Mouse (Mus musculus) myocyte (in vitro differentiated cells): ENCODE results near the gene Gm10803. TPM values are rescaled to one million over a fixed set of nuclear protein-coding genes. Genes with fewer than 3 reads are reported as not detected.

Experiments used
- H3K27me3 ChIP-seq: one replicate; pipeline ENCODE4 v1.6.1; 2011; ENCODE audit not compliant: control insufficient read depth, insufficient read depth, insufficient read length
- H3K36me3 ChIP-seq: one replicate; pipeline ENCODE4 v1.6.1; 2011; ENCODE audit not compliant: control insufficient read depth, insufficient read depth
- H3K4me2 ChIP-seq: one replicate; pipeline ENCODE4 v1.6.1; 2011; ENCODE audit warnings: low read depth, control low read depth
- H3K4me3 ChIP-seq: one replicate; pipeline ENCODE4 v1.5.1; 2011; ENCODE audit warnings: mild to moderate bottlenecking, control low read depth, moderate library complexity
- H3K79me2 ChIP-seq: one replicate; pipeline ENCODE4 v1.6.1; 2011; ENCODE audit not compliant: control insufficient read depth, insufficient read depth
- H3ac ChIP-seq: one replicate; pipeline ENCODE4 v1.6.1; 2011; ENCODE audit not compliant: control insufficient read depth, insufficient read length
- CEBPB ChIP-seq: IDR thresholded peaks from 2 replicates; pipeline ENCODE4 v1.6.1; 2011; ENCODE audit warnings: mild to moderate bottlenecking, moderate library complexity; ENCODE audit not compliant: poor library complexity, insufficient read depth, severe bottlenecking
- E2F4 ChIP-seq: IDR thresholded peaks from one replicate; pipeline ENCODE4 v1.6.1; 2011; ENCODE audit warnings: mild to moderate bottlenecking, control low read depth, moderate library complexity; ENCODE audit not compliant: insufficient read depth
- MAX ChIP-seq: IDR thresholded peaks from one replicate; pipeline ENCODE4 v1.6.1; 2011; ENCODE audit warnings: low read depth, mild to moderate bottlenecking, control low read depth
- MYOD1 ChIP-seq, 3 experiments: IDR thresholded peaks; one replicate each; pipeline ENCODE4 v1.6.1; 2011; ENCODE audit warnings: control low read depth in 2 of 3, low read depth in 2 of 3, mild to moderate bottlenecking in 2 of 3, moderate library complexity in 1 of 3; ENCODE audit not compliant: insufficient read length in 2 of 3, control insufficient read depth in 1 of 3
- MYOG ChIP-seq, 3 experiments: IDR thresholded peaks; one replicate each; pipeline ENCODE4 v1.6.1; 2011; ENCODE audit warnings: control low read depth in 2 of 3, low read depth in 2 of 3, mild to moderate bottlenecking in 2 of 3; ENCODE audit not compliant: insufficient read length in 2 of 3, control insufficient read depth in 1 of 3, insufficient read depth in 1 of 3
- POLR2A ChIP-seq: IDR thresholded peaks from one replicate; pipeline ENCODE4 v1.6.1; 2011; ENCODE audit warnings: low read depth, mild to moderate bottlenecking, control low read depth, moderate library complexity; ENCODE audit not compliant: insufficient read length
- POLR2AphosphoS2 ChIP-seq: IDR thresholded peaks from one replicate; pipeline ENCODE4 v1.6.1; 2011; ENCODE audit warnings: low read depth, control low read depth; ENCODE audit not compliant: insufficient read length
- REST ChIP-seq: IDR thresholded peaks from one replicate; pipeline ENCODE4 v1.6.1; 2011; ENCODE audit warnings: mild to moderate bottlenecking, control low read depth, moderate library complexity; ENCODE audit not compliant: insufficient read depth, insufficient read length
- SRF ChIP-seq: IDR thresholded peaks from one replicate; pipeline ENCODE4 v1.6.1; 2011; ENCODE audit warnings: low read depth; ENCODE audit not compliant: control insufficient read depth, insufficient read length
- TCF12 ChIP-seq: IDR thresholded peaks from one replicate; pipeline ENCODE4 v1.6.1; 2011; ENCODE audit warnings: mild to moderate bottlenecking, control low read depth; ENCODE audit not compliant: poor library complexity, insufficient read depth, severe bottlenecking
- TCF3 ChIP-seq: IDR thresholded peaks from one replicate; pipeline ENCODE4 v1.6.1; 2011; ENCODE audit warnings: low read depth, control low read depth; ENCODE audit not compliant: insufficient read length
- USF1 ChIP-seq: IDR thresholded peaks from one replicate; pipeline ENCODE4 v1.6.1; 2011; ENCODE audit warnings: low read depth, mild to moderate bottlenecking, control low read depth, moderate library complexity
- polyA plus RNA-seq: library from polyadenylated mRNA; unstranded; fragments of >200 nt; fragmentation: generic; extraction: Trizol; gene quantifications from one replicate; pipeline ENCODE4 v1.2.1, GENCODE M21; 2012; ENCODE audit warnings: missing spikeins

Gene Gm10803
- polyA plus RNA-seq, 1 experiment, result not detected

DNA sequence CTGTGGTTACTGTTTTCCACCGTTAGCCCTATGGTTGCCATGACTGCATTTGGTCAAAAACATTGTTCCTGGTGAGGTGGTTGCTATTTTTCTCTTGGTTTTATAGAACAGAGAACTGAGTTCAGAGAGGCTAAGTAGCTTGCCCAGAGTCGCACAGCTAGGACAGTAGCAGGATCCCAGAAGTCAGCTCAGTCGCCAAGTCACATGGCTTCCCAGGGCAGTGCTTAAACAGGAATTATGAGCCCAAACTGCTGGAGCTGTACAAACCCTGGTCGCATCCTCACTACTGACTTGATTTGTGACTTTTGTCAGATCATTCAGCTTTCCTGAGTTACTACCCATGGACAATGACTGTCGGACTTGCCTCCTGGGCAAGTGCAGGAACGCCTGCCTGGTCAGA lies 38.8 kb upstream of the Gm10803 start:
- Histone ChIP-seq H3K36me3 (no peaks in the 10 kb centered on the region), H3K27me3 (peaks cover 63% of the 10 kb centered on the region), H3K79me2 (no peaks in the 10 kb centered on the region), H3K4me2 (no peak overlapping the region), H3K4me3 (no peak overlapping the region), H3ac (no peak overlapping the region)
- TF ChIP-seq CEBPB (no peak), POLR2A (no peak), TCF12 (no peak), MAX (no peak), MYOD1 (IDR thresholded peaks at IDR 0.05; ENCODE audit: control insufficient read depth in 1 of 3, insufficient read length in 2 of 3, low read depth in 2 of 3) (no peak), REST (no peak), USF1 (no peak), TCF3 (no peak), MYOG (IDR thresholded peaks at IDR 0.05; ENCODE audit: control insufficient read depth in 1 of 3, insufficient read depth in 1 of 3, insufficient read length in 2 of 3, low read depth in 2 of 3) (no peak), E2F4 (no peak), POLR2AphosphoS2 (no peak), SRF (no peak)

DNA sequence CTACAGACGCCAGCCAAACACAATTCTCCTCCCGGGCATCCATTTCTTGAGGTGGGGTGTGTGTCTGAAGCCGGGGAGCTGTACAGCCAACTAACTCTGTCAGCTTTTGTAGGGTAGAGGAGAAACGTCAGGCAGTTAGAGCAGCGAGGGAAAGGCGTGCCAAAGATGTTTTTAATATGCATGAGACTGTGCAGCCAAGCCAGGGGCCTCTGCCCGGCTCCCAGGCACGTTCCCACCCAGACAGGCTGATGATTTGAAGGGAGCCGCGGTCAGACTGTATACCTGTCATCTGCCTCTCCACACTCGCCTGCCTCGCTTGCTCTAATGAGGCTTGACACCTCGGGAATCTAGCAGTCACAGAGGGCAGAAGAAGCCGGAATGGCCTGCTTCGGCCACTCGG lies 38.4 kb upstream of the Gm10803 start:
- Histone ChIP-seq H3K79me2 (no peaks in the 10 kb centered on the region), H3K27me3 (peaks cover 63% of the 10 kb centered on the region), H3K36me3 (no peaks in the 10 kb centered on the region), H3K4me3 (no peak overlapping the region), H3K4me2 (no peak overlapping the region), H3ac (no peak overlapping the region)
- no peak for TF ChIP-seq REST
- no peak for TF ChIP-seq CEBPB
- TF ChIP-seq E2F4, result no peak
- TF ChIP-seq MYOD1 (IDR thresholded peaks at IDR 0.05; ENCODE audit: control insufficient read depth in 1 of 3, insufficient read length in 2 of 3, low read depth in 2 of 3), result no peak
- no peak for TF ChIP-seq TCF12
- no peak for TF ChIP-seq TCF3
- TF ChIP-seq MAX, result no peak
- no peak for TF ChIP-seq SRF
- TF ChIP-seq POLR2A, result no peak
- TF ChIP-seq MYOG (IDR thresholded peaks at IDR 0.05; ENCODE audit: control insufficient read depth in 1 of 3, insufficient read depth in 1 of 3, insufficient read length in 2 of 3, low read depth in 2 of 3), result no peak
- no peak for TF ChIP-seq USF1
- no peak for TF ChIP-seq POLR2AphosphoS2

DNA sequence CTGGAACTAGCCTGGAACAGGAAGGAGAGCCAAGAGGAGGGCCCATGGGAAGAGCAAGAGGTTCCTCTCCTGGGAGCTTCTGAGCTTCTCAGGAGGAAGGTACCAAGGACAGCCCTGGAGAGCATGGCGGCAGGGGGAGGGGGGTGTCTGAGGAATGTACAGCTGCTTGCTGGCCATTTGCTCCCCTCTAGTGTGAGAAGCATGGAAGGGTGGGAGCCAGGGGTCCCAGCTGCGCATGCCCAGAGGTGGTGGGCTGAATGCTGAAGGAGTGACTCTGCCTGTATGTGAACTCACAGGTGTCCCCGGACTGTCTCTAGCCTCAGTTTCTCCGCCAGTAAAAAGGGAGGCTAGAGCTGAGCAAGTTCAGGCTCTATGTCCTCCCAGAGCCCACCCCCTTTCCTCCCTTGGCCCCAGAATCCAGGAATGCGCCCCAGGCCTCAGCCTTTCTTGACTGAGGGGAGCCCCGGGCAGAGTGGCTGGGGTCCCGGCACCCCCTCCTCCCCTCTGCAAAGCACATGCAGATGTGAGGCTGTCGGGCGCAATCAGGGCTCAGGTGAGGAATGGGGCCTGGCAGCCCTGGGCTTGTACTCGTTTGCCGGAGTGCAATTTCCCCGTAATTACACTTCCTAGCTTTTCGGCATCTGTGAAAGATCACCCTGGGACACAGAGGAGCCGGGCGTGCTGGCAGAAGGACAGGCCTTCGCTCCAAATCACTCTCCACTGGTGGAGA lies 35.2 kb upstream of the Gm10803 start:
- H3K79me2 ChIP-seq, result no peaks in the 10 kb centered on the region
- peaks cover 55% of the 10 kb centered on the region for H3K27me3 ChIP-seq
- TF ChIP-seq SRF, result no peak
- no peak for TF ChIP-seq REST
- TF ChIP-seq POLR2A, result no peak
- no peak for TF ChIP-seq MAX
- no peak for TF ChIP-seq MYOG (IDR thresholded peaks at IDR 0.05; ENCODE audit: control insufficient read depth in 1 of 3, insufficient read depth in 1 of 3, insufficient read length in 2 of 3, low read depth in 2 of 3)
- no peak for TF ChIP-seq CEBPB
- TF ChIP-seq E2F4, result no peak
- no peak for TF ChIP-seq POLR2AphosphoS2
- TF ChIP-seq MYOD1 (IDR thresholded peaks at IDR 0.05; ENCODE audit: control insufficient read depth in 1 of 3, insufficient read length in 2 of 3, low read depth in 2 of 3), result no peak
- no peak for TF ChIP-seq USF1
- TF ChIP-seq TCF3, result no peak
- no peak for TF ChIP-seq TCF12
- H3K4me3 ChIP-seq, result no peak overlapping the region
- no peak overlapping the region for H3ac ChIP-seq
- no peak overlapping the region for H3K4me2 ChIP-seq
- H3K36me3 ChIP-seq, result no peaks in the 10 kb centered on the region

DNA sequence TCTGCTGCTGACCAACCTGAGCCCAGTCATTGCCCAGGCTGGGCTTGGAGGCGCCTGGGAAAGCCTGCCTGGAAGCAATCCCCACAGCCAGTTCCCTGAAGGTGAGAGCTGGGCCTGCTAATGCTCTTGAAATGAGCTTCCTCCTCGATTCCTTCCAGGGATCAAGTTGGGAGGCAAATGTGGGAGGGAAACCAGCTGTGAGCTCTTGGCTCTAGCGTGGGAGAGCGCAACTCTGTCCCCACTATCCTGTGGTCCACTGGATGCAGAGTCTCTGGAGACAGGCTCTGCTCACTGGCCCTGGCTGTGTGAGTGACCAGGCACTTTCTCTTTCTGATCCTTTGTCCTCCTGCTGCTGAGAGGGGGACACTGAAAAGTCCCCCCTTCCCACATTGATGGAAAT lies 30.8 kb upstream of the Gm10803 start:
- Histone ChIP-seq H3K4me3 (no peak overlapping the region), H3K27me3 (peaks cover 26% of the 10 kb centered on the region), H3K4me2 (no peak overlapping the region), H3K79me2 (no peaks in the 10 kb centered on the region), H3K36me3 (no peaks in the 10 kb centered on the region), H3ac (no peak overlapping the region)
- no peak for TF ChIP-seq MYOG (IDR thresholded peaks at IDR 0.05; ENCODE audit: control insufficient read depth in 1 of 3, insufficient read depth in 1 of 3, insufficient read length in 2 of 3, low read depth in 2 of 3)
- TF ChIP-seq TCF12, result no peak
- TF ChIP-seq TCF3, result no peak
- TF ChIP-seq CEBPB, result no peak
- no peak for TF ChIP-seq SRF
- TF ChIP-seq MYOD1 (IDR thresholded peaks at IDR 0.05; ENCODE audit: control insufficient read depth in 1 of 3, insufficient read length in 2 of 3, low read depth in 2 of 3), result no peak
